Comparison of ENCODE assay signal across 16 mouse cellular contexts in the genomic region with DNA sequence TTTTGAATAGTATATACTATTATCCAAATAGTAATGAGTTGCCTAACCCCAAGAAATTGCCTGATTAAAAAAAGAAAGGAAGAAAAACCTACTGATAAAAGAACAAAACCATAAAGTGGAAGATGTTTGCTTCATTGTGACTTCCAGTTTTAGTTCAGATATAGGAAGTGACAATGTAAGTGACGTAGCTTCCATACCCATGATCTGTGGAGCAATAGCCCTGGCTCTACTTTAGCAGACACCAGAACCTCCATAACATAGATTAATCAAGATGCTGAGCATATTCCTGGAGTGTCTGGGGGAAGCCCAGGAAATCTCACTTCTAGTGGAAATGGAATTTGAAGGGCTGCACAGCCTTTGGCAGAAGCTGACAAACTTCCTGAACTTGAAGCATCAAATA.
A peak's percentile ranks its signal among the peaks of the same experiment; 100 is the strongest.
DNase-seq lines count a peak whose midpoint lies in the region; ATAC-seq lines count a peak whose summit lies in the region.
"Had no signal": no experiment of that assay in that cellular context is flagged by ENCODE, and none has a peak within 500 bp of the region (broad histone marks: within the 10 kb centered on the region; RNA-seq: fewer than 3 reads in every experiment).

No protein-coding gene starts in this region.

- DNase-seq in 416B (ENCODE audit: low read depth), result peak; percentile 8
- DNase-seq in embryo, embryonic 9.5 days (ENCODE audit: extremely low spot score), result no peak
- DNase-seq in lung, postnatal 4 days, result no peak
- DNase-seq: adrenal gland, adult 2 months; adrenal gland, postnatal 10 days; adrenal gland, postnatal 25 days; cerebellum, adult 11 months; cerebellum, adult 18-20 months; cerebellum, adult 8-10 months; cerebellum, adult 9-11 months; cerebellum, postnatal 14 days; cerebellum, postnatal 36 days had no signal

- ATAC-seq in granulocyte monocyte progenitor cell, adult 5-6 weeks (replicated peaks; ENCODE audit: poor library complexity, severe bottlenecking), result peak; percentile 87
- ATAC-seq in megakaryocyte progenitor cell, adult 5-6 weeks (replicated peaks; ENCODE audit: poor library complexity), result peak; percentile 72
- ATAC-seq: forebrain, embryonic 14.5 days; forebrain, embryonic 16.5 days had no signal
